Mouse (Mus musculus) ES-Bruce4 (cell line): ENCODE measurements around the gene Psmc4. TPM values are rescaled to one million over a fixed set of nuclear protein-coding genes. Genes with fewer than 3 reads are reported as not detected.

Experiments
- H3K27ac ChIP-seq: 2 replicates; pipeline ENCODE4 v1.5.1; 2012; ENCODE audit warnings: low read length, inconsistent platforms; ENCODE audit not compliant: insufficient read depth
- H3K27me3 ChIP-seq: 2 replicates; pipeline ENCODE4 v1.6.1; 2012; ENCODE audit warnings: mild to moderate bottlenecking, low read length, inconsistent platforms; ENCODE audit not compliant: control insufficient read depth, poor library complexity, insufficient read depth, severe bottlenecking
- H3K36me3 ChIP-seq: 2 replicates; pipeline ENCODE4 v1.6.1; 2012; ENCODE audit warnings: inconsistent platforms, mild to moderate bottlenecking, low read length, moderate library complexity; ENCODE audit not compliant: control insufficient read depth, poor library complexity, insufficient read depth, severe bottlenecking
- H3K4me1 ChIP-seq: one replicate; pipeline ENCODE4 v1.8.1; 2011; ENCODE audit warnings: low read length; ENCODE audit not compliant: control insufficient read depth, insufficient read depth
- H3K4me3 ChIP-seq: 2 replicates; pipeline ENCODE4 v1.5.1; 2011; ENCODE audit warnings: low read depth, mild to moderate bottlenecking, low read length
- H3K9ac ChIP-seq: 2 replicates; pipeline ENCODE4 v1.6.1; 2012; ENCODE audit warnings: low read depth, mild to moderate bottlenecking, inconsistent platforms; ENCODE audit not compliant: poor library complexity, severe bottlenecking
- H3K9me3 ChIP-seq: replicated peaks from 2 replicates; pipeline ENCODE4 v1.6.1; 2012; ENCODE audit warnings: mild to moderate bottlenecking, low read length, inconsistent platforms; ENCODE audit not compliant: control insufficient read depth, poor library complexity, insufficient read depth, severe bottlenecking
- CTCF ChIP-seq: IDR thresholded peaks from one replicate; pipeline ENCODE4 v1.8.1; 2011; ENCODE audit warnings: low read depth, low read length
- EP300 ChIP-seq: IDR thresholded peaks from 2 replicates; pipeline ENCODE4 v1.6.1; 2011; ENCODE audit warnings: low read depth, low read length; ENCODE audit not compliant: insufficient read depth
- POLR2A ChIP-seq: IDR thresholded peaks from one replicate; pipeline ENCODE4 v1.8.1; 2011; ENCODE audit warnings: low read length; ENCODE audit not compliant: insufficient read depth
- polyA plus RNA-seq: library from polyadenylated mRNA; stranded (reverse); fragments of >200 nt; gene quantifications from 2 replicates; pipeline ENCODE4 v1.2.4, GENCODE M21; 2011; ENCODE audit warnings: low read depth; ENCODE audit not compliant: missing spikeins, insufficient read depth, insufficient read length

Psmc4 gene
- polyA plus RNA-seq, 1 experiment: 134 TPM

DNA sequence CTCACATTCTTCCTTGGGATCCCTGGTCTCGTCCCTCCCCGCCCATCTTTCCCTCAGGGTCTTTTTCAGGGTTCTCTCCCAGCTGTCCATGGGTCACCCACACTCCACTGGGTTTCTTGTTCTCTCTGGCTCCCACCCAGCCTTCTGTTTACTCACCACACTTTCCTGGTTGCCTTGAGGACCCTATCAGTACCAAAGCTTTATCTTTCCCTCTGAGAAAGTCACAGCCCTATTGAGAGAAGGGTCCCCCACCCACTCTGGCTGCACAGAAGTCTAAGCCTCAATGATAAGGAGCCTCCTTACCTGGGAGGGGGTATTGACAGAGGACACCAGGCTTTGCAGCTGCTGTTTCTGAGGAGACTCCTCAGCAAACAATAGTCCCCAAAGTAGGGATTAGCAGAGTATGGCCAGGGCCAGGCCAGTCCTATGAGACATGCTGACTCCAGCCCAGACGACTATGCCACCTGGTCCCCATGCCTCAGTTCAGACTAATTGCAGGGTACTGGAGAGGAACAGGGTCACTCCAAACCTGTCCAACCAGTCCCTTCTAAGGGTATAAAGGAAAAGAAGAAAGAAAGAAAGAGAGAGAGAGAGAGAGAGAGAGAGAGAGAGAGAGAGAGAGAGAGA, 19.8 kb upstream of the Psmc4 start:
- H3K27ac ChIP-seq: no peak overlapping the region
- no peaks in the 10 kb centered on the region for H3K36me3 ChIP-seq
- no peaks in the 10 kb centered on the region for H3K9me3 ChIP-seq
- no peak overlapping the region for H3K4me3 ChIP-seq
- no peak overlapping the region for H3K9ac ChIP-seq
- TF ChIP-seq CTCF: no peak
- TF ChIP-seq POLR2A: no peak
- no peak for TF ChIP-seq EP300
- no peaks in the 10 kb centered on the region for H3K4me1 ChIP-seq
- no peaks in the 10 kb centered on the region for H3K27me3 ChIP-seq

DNA sequence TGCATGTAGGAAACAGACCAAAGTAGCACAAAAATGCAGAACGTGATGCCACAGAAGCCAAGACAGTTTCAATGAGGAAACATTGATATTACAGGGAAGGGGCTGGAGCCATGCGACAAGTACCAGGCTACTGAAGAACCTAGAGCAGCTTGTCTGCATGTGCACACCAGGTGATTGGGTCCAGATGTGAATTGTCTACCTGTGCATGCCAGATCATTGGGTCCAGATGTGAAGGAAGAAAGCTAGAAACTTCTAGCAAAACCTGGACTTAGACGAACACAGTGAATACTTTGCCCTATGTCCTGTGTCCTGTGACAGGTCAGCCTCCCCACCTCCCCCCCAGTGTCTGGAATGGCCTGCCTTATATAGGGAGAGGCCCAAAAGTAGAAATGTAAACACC, 18.8 kb upstream of the Psmc4 start:
- Histone ChIP-seq H3K27me3 (no peaks in the 10 kb centered on the region), H3K9me3 (no peaks in the 10 kb centered on the region), H3K36me3 (no peaks in the 10 kb centered on the region), H3K4me1 (no peaks in the 10 kb centered on the region), H3K4me3 (no peak overlapping the region), H3K27ac (no peak overlapping the region), H3K9ac (no peak overlapping the region)
- TF ChIP-seq CTCF: no peak

DNA sequence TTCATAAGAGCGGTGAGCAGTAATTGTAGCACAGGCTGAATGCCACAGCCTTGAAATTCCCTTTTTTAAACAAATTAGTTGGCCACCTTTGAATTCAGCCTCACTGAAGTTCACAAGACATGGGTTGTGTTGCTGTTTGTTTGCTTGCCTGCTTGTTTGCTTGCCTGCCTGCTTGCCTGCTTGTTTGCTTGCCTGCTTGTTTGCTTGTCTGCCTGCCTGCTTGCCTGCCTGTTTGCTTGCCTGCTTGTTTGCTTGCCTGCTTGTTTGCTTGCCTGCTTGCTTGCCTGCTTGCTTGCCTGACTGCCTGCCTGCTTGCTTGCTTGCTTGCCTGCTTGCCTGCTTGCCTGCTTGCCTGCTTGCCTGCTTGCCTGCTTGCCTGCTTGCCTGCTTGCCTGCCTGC, 10.1 kb upstream of the Psmc4 start:
- H3K9me3 ChIP-seq: 0 out of 2 replicates have a peak, but pooled peaks cover 4% of the 10 kb centered on the region
- H3K4me1 ChIP-seq: no peaks in the 10 kb centered on the region
- H3K27me3 ChIP-seq: no peaks in the 10 kb centered on the region
- H3K4me3 ChIP-seq: no peak overlapping the region
- H3K9ac ChIP-seq: no peak overlapping the region
- no peaks in the 10 kb centered on the region for H3K36me3 ChIP-seq
- H3K27ac ChIP-seq: no peak overlapping the region
- no peak for TF ChIP-seq POLR2A
- no peak for TF ChIP-seq EP300
- no peak for TF ChIP-seq CTCF

DNA sequence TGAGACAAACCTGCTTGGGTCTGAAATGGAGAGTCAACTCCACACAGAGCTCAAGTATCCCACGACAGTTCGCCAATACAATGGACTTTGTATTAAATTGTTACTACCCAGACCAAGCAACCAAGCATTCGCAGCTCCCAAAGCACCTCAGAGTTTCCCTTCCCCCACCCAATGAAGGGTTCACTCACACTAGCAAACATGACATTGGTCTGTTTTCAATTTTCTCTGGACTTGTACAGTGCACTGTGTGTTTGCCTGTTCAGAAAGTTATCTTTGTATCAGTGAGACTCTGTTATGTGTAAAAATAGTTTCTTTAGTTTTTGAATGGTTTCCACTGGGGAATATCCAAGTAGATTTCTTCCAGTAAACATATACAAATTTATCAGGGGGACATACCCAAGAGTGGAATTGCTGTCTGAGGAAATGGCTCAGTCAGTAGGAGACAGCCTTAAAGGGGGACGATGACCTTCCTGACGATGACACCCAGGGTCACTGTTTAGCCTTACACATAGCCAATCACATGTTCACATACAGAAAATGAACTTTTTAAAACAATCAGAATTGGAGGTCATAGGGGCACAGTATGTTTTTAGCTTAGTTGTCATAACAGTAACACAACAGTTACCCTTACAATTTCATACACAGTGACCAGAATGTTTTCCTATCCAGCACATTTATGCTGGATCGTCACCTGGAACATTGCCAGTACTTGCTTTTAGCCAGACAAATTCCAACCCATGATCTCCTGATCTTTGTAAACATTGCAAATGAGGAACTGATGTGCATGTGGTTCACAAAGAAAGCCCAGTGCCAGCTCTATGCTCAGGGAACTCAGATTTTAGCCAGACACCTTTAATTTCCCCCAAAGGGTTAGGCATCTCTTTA, 3.4 kb upstream of the Psmc4 start:
- no peaks in the 10 kb centered on the region for H3K9me3 ChIP-seq
- H3K4me1 ChIP-seq: no peaks in the 10 kb centered on the region
- H3K27me3 ChIP-seq: no peaks in the 10 kb centered on the region
- TF ChIP-seq CTCF (no peak), EP300 (no peak), POLR2A (no peak)
- peaks cover 4% of the 10 kb centered on the region for H3K36me3 ChIP-seq
- H3K4me3 ChIP-seq: no peak overlapping the region
- no peak overlapping the region for H3K9ac ChIP-seq
- H3K27ac ChIP-seq: no peak overlapping the region

DNA sequence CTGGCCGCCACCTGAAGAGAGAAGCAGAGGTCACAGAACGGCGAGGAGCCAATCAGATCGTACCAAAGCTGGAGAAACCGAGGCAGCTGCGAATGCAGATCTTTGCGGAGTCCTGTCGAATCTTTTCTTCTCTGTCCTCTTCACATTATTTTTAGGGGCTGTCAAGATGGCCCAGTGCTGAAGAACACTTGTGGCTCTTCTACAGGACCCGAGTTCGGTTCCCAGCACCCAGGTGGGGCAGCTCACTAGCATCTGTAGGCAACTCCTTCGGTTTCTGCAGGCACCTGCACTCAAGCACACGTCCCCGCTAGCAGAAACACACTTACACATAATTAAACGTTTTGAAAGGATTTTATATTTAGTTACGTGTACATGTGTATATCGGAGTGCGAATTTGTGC, 683 bp upstream of the Psmc4 start:
- peak overlapping the region; percentile 50 for H3K9ac ChIP-seq
- TF ChIP-seq POLR2A: no peak
- no peak for TF ChIP-seq CTCF
- TF ChIP-seq EP300: no peak
- H3K4me1 ChIP-seq: no peaks in the 10 kb centered on the region
- peak overlapping the region; percentile 37; the same call in 1 of the 2 replicates for H3K4me3 ChIP-seq
- H3K27me3 ChIP-seq: no peaks in the 10 kb centered on the region
- H3K9me3 ChIP-seq: no peaks in the 10 kb centered on the region
- no peak overlapping the region for H3K27ac ChIP-seq
- H3K36me3 ChIP-seq: peaks cover 27% of the 10 kb centered on the region

DNA sequence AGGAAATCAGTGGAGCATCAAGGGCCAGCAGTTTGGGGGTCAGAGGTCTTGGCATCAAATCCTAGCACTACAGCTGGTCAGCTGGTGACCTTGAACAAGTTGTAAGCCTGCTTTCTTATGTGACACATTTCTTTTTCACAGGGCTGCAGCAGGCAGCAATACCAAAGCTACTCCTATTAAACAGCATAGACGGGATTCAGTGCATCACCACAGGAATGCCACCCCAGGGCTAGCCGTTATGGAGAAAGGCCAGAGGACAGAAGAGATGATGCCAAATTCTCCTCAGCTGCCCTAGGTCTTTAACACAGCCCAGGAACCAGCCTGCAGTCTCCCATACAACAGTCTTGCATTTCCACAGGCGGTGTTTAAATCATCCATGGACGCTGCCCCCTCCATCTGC, 5.4 kb downstream of the Psmc4 start:
- no peaks in the 10 kb centered on the region for H3K27me3 ChIP-seq
- no peaks in the 10 kb centered on the region for H3K4me1 ChIP-seq
- H3K36me3 ChIP-seq: peaks cover 59% of the 10 kb centered on the region
- no peaks in the 10 kb centered on the region for H3K9me3 ChIP-seq
- TF ChIP-seq POLR2A: no peak
- H3K4me3 ChIP-seq: no peak overlapping the region
- H3K27ac ChIP-seq: no peak overlapping the region
- H3K9ac ChIP-seq: no peak overlapping the region
